Mouse (Mus musculus) adrenal gland, postnatal 4 days (tissue): ENCODE data around the gene Cyp2g1. TPM values are rescaled to one million over a fixed set of nuclear protein-coding genes. Genes with fewer than 3 reads are reported as not detected.
"Not testable (repeated sequence)": the region's sequence is repeated elsewhere in the genome, so short reads cannot be mapped to it uniquely, and the experiment has no call there.

Experiments used
- DNase-seq, 2 experiments: peaks; one replicate each; pipeline ENCODE4 v3.0.0; 2021 to 2022; ENCODE audit warnings: low spot score in 2 of 2, mixed read lengths in 2 of 2
- long read RNA-seq, 2 experiments: library from polyadenylated mRNA; stranded (forward); transcript quantifications; one replicate each; pipeline ENCODE4 v2.0.0; 2021
- total RNA-seq, 2 experiments: library from RNA; stranded (reverse); gene quantifications; 2 replicates each; pipeline ENCODE4 v1.2.3; 2021

Gene Cyp2g1
- total RNA-seq, result 1 to 10 TPM in 1 of 2 experiments, not detected in 1; 1.8 TPM
- long read RNA-seq, experiment 1, result 0 reads
- long read RNA-seq, experiment 2, result 0 reads

GRCm38 (mm10) chr7:26808592-26808991, at the start of gene Cyp2g1:
Cyp2g1 (plus strand) TSS chr7:26808892.
- no peak for DNase-seq

GRCm38 (mm10) chr7:26767084-26767483, 41.6 kb upstream of the Cyp2g1 start:
- DNase-seq, result no peak

DNA sequence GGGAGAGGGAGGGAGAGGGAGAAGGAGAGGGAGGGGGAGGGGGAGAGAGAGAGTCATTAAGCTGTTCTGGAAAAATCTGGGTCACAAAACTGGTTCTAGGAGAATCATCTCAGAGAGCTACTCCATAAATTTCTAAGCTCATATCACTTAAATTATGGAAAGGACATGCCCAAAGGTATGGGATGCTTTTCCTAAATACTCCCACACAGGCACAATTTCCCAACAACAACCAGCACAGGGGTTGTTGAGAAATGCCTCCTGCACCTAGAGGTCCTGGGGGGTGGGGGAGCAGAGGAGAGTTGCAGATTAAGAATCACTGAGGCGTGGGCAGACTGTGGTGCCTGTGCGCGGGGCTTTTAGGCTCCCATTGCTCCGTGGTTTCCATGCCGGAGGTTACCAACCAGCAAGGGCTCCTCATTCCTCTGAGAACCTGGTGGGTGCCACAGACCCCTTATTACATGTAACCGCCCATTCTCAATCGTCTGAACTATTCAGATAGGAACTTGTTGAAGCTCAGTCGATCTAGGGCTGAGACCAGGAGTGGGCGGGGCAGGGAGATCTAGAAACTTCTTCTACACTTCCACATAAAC, 38.7 kb upstream of the Cyp2g1 start:
- no peak for DNase-seq

DNA sequence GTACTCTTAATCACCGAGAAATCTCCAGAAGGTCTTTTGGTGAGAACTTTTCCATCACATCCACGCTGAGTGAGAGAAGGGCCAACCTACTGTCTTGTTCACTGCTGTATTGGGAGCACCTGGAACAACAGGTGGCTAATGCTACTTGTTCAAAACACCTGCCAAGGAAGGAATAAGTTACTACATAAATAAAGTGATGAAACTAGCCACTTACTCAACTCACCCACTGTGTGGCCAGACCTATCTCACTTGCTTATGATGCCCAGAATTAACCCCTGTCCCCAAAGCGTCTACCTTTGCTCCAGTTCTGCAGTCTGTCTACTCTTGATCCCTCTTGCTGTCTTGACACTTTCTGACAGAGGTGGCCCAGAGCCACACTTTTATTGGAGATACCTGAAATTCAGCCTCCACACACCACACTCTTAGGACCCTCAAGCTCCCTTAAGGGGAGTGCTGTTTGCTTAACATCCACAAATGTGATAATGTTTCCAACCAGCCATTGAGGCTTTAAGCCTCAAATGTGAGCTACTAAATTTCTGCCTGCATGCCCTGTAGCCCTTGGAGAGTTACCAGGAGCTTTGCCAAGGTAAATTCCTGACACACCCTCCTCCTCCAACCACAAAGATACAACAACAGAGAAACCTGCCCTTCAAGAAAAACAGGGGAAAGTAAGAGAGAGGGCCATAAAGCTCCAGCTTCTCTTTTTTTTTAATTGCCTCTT, 35.7 kb upstream of the Cyp2g1 start:
- no peak for DNase-seq

GRCm38 (mm10) chr7:26775866-26776265, 32.8 kb upstream of the Cyp2g1 start:
- no peak for DNase-seq

DNA sequence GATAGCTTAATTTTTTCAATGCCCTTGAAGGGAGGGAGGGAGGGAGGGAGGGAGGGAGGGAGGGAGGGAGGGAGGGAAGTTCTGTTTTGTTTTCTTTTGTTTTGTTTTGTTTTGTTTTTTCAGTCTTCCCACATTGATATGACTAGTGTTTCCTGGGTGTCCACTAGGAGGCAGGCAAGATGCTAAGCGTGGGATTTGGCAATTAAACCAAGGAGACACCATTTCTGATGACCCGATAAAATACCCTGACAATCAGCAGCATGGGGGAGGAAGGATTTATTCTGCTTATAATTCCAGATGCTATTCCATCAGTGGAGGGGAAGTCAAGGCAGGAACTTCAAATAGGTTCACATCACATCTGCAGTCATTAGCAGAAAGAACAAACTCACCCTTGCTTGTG, 30.9 kb upstream of the Cyp2g1 start:
- DNase-seq, result no peak

DNA sequence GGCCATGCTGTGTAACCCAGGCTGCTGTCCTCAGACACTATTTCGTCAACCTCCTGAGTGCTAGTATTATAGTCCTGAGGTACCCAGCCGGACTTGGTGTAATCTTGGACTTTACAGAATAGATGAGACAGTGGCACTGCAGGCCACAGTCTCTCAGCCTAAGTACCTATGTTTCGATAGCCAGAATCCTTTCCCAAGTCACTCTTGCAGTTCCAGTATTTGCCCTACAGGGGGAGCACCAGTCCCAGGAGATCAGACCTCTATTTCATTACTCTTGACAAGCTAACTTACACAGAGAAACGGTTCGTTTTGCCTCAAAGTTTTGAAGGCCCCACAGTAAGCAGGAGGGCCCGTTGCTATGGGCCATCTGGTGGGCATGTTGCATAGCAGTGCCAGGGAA, 30.2 kb upstream of the Cyp2g1 start:
- DNase-seq, result peak; percentile 10 to 18

GRCm38 (mm10) chr7:26779799-26780416, 28.8 kb upstream of the Cyp2g1 start:
- no peak for DNase-seq

GRCm38 (mm10) chr7:26780510-26780909, 28.2 kb upstream of the Cyp2g1 start:
- no peak for DNase-seq

DNA sequence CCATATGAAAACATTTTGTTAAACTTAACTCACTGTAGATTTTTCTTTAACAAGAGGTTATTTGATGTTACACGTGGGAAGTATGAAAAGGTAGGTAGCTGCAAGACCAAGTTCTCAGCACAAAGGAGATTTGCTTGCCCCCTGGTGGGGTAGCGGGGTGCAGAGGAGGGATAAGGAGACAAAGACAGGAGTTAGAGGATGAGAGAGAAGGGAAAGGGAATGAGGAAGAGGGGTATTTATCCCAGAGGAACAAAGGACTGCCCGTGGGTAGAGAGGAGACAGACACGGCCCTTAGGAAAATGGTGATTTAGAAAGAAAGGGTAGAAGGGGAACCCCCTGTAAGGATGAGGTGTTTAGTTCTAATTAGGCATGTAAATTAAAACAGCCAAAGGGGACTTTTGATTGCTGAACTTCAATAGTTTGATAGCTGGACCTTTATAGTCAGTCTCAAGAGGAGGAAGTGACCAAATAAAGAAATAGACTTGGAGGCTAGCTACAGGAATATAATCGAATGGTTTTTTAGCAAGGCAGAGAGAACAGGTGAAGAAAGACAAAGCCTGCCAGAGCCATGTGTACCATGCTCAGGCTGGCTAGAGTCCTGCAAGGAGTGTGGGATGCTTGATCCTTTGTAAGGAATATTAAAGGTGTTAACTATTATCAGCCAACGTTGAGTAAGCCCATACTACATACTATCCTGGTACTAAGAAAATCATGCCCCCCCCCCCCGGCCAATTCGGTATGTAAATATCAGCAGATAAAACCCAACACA, 27.5 kb upstream of the Cyp2g1 start:
- DNase-seq, result no peak

GRCm38 (mm10) chr7:26781767-26782131, 26.9 kb upstream of the Cyp2g1 start:
- no peak for DNase-seq

- no peak for DNase-seq
These were observed 25.5 kb upstream of the Cyp2g1 start for GRCm38 (mm10) chr7:26783163-26783562.

DNA sequence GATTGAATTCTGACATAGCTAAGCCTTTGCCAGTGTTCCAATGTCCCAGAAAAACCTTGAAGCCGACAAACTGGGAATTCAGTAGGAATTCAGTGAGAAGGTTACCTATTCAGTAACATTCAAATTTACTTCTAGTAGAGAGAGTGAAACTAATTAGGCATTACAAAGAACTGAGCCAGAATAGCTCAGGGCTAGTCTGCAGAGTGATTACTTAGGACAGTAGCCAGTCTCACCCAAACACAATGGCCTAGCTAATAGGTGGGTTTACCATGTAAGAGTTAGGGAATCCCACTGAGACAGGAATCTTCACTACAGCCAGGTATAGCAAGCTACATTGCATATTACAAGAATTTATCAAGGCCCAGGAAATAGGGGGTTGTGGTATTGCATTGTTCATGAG, 22.7 kb upstream of the Cyp2g1 start:
- DNase-seq, result not testable (repeated sequence)

DNA sequence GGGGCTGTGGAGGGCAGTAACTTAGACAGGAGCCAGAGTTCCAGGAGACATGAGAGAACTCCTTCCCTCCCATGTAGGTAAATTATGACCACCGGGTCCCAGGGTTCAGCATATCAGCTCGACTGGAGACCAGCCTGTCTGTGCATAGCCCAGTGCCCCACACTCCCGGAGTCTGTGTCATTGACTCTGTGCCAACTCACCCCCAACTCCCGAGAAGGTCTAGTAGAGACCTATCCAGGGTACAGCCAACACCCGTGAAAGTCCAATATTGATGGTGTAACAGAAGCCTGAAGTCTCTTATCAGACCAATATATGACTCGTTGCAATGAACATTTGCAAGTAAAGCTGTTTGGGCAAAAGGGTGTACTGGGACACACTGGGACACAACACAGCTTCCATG, 18.7 kb upstream of the Cyp2g1 start:
- no peak for DNase-seq

GRCm38 (mm10) chr7:26800104-26800503, 8.6 kb upstream of the Cyp2g1 start:
- no peak for DNase-seq

- no peak for DNase-seq
These were observed 7.7 kb upstream of the Cyp2g1 start for GRCm38 (mm10) chr7:26800996-26801395.

DNA sequence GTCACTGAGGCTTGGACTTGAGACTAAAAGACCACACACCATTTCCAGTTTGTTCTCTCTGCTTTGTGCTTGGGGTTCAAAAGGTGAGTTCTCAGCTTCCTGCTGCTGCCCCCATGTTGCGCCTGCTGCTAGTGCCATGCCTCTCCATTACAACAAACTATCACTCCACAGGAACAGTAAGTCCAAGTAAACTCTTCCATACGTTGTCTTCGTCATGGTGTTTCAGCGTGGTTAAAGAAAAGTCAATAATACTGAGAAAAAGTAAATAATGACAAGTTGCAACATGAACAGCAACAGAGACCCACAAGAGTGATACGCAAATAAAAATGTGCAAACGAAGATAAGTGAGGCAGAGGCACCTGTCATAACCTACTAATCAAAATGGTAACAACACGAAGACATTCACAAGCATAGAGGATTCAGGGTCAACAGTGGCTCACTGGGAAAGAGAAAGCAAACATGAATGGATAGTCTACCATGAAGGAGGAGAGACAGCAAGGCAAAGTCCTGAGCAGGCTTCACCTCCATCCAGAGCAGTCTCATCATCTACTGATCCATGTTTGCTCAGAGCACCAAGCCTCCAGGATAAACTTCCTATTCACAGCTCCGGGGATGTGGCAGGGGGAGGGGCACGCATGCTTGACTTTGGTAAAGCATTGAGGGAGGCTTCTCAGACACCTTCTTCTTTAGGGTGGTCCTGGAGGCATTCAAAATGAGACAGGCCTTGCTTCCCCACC, 23.0 kb downstream of the Cyp2g1 start:
- not testable (repeated sequence) for DNase-seq

- not testable (repeated sequence) for DNase-seq
These were observed 24.0 kb downstream of the Cyp2g1 start for GRCm38 (mm10) chr7:26832668-26833067.

- not testable (repeated sequence) for DNase-seq
These were observed 26.4 kb downstream of the Cyp2g1 start, which contains the start of gene Cyp2a5 for GRCm38 (mm10) chr7:26835059-26835458. Cyp2a5 (plus strand) TSS chr7:26835305.

DNA sequence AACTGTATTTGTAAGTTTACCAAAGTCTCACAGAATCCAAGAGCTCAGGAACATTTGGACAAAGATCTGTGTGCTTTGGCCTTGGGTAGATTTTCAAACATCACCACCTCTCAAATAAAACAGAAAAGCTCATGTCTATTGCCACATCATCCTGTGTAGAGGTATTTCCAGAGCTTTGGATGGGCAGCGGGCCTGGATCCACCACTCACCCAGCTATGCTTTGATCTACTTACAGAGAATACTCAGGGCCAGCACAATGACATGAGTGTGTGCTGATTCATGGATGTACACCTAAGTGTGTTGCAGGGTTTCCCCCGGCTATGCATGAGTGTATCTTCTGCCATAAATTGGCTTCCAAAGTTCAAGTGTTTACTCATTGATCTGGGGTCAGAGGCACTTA, 34.7 kb downstream of the Cyp2g1 start:
- not testable (repeated sequence) for DNase-seq

DNA sequence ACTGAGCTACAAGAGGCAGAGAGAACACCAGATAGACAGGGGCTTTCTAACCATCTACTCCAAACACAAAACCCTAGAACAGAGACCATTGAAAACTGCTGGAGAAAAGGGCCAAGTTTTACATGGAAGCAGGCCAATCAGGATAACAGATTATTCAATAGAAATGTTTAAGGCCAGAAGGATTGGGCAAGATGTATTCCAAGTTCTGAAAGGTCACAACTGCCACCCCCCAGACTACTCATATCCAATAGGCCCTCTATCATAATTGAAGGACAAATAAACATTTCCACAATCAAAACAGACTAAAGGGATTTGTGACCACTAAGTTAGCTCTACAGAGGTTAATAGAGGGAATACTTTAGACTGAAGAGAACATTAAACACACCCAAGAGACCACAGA, 41.4 kb downstream of the Cyp2g1 start:
- not testable (repeated sequence) for DNase-seq
